Mouse (Mus musculus) stomach, embryonic 15.5 days (tissue): ENCODE measurements around the gene Kbtbd7. TPM values are rescaled to one million over a fixed set of nuclear protein-coding genes. Genes with fewer than 3 reads are reported as not detected.
"Not testable (repeated sequence)": the region's sequence is repeated elsewhere in the genome, so short reads cannot be mapped to it uniquely, and the experiment has no call there.

Experiments used
- ATAC-seq: fragments of 200-750 bp; cut with Nextera tagmentation; 2 replicates; pipeline ENCODE4 v1.8.0; 2017; ENCODE audit warnings: low read depth, moderate number of reproducible peaks, moderate TSS enrichment; ENCODE audit not compliant: insufficient read depth, low FRiP score
- H3K27ac ChIP-seq: fragments of 300-500 bp; sonication (generic); 2 replicates; pipeline ENCODE4 v1.5.1; 2015; ENCODE audit warnings: mild to moderate bottlenecking, inconsistent platforms
- H3K27me3 ChIP-seq: fragments of 300-500 bp; sonication (generic); replicated peaks from 2 replicates; pipeline ENCODE4 v1.6.1; 2015; ENCODE audit warnings: inconsistent platforms
- H3K36me3 ChIP-seq: fragments of 300-500 bp; sonication (generic); 2 replicates; pipeline ENCODE4 v1.6.1; 2015; ENCODE audit warnings: inconsistent platforms
- H3K4me1 ChIP-seq: fragments of 300-500 bp; sonication (generic); 2 replicates; pipeline ENCODE4 v1.6.1; 2015; ENCODE audit warnings: inconsistent platforms
- H3K4me2 ChIP-seq: fragments of 300-500 bp; sonication (generic); 2 replicates; pipeline ENCODE4 v1.6.1; 2015; ENCODE audit warnings: mild to moderate bottlenecking, inconsistent platforms
- H3K4me3 ChIP-seq: fragments of 300-500 bp; sonication (generic); replicated peaks from 2 replicates; pipeline ENCODE4 v1.5.1; 2015; ENCODE audit warnings: inconsistent platforms
- H3K9ac ChIP-seq: fragments of 300-500 bp; sonication (generic); 2 replicates; pipeline ENCODE4 v1.6.1; 2015; ENCODE audit warnings: inconsistent platforms
- H3K9me3 ChIP-seq: fragments of 300-500 bp; sonication (generic); 2 replicates; pipeline ENCODE4 v1.6.1; 2016; ENCODE audit warnings: inconsistent platforms
- WGBS: fragments of 180-500 bp; shearing (Covaris S2); methylation state at CpG from one replicate; pipeline ENCODE4 v1.1.7; 2015; 5-methylcytosine and 5-hydroxymethylcytosine counted together
- polyA plus RNA-seq: library from polyadenylated mRNA; unstranded; fragments of >200 nt; fragmentation: Nextera tagmentation; extraction: Ambion mirVana; gene quantifications from 2 replicates; pipeline ENCODE4 v1.2.1, GENCODE M21; 2015

Kbtbd7 gene
- polyA plus RNA-seq, 1 experiment from 2014 or later: 11.0 TPM

DNA sequence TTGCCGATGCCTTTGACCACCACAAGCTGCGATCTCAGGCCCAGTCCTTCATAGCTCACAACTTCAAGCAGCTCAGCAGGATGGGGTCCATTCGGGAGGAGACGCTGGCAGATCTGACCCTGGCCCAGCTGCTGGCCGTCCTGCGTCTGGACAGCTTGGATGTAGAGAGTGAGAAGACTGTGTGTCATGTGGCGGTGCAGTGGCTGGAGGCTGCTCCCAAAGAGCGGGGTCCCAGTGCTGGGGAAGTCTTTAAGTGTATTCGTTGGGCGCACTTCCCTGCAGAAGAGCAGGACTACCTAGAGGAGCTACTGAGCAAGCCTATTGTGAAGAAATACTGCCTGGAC lies 26.3 kb downstream of the Kbtbd7 start:
- H3K27me3 ChIP-seq, H3K4me1 ChIP-seq, H3K36me3 ChIP-seq, H3K4me2 ChIP-seq, H3K27ac ChIP-seq, H3K9ac ChIP-seq, H3K9me3 ChIP-seq, H3K4me3 ChIP-seq, ATAC-seq: not testable (repeated sequence)
- 92% methylated on average over 6 of the region's 10 CpGs for WGBS

GRCm38 (mm10) chr14:79460401-79460800 lies 34.1 kb downstream of the Kbtbd7 start:
- Histone ChIP-seq H3K4me3 (no peak overlapping the region), H3K4me2 (no peak overlapping the region), H3K27me3 (no peaks in the 10 kb centered on the region), H3K27ac (no peak overlapping the region), H3K9ac (no peak overlapping the region), H3K9me3 (no peaks in the 10 kb centered on the region), H3K4me1 (no peaks in the 10 kb centered on the region), H3K36me3 (peaks cover 19% of the 10 kb centered on the region)
- no peak for ATAC-seq
- 73% methylated on average over 1 of the region's 1 CpGs for whole genome bisulfite sequencing

GRCm38 (mm10) chr14:79460988-79461387 lies 34.7 kb downstream of the Kbtbd7 start:
- Histone ChIP-seq H3K36me3 (peaks cover 23% of the 10 kb centered on the region), H3K9ac (no peak overlapping the region), H3K27me3 (no peaks in the 10 kb centered on the region), H3K9me3 (no peaks in the 10 kb centered on the region), H3K4me3 (no peak overlapping the region), H3K27ac (no peak overlapping the region), H3K4me1 (no peaks in the 10 kb centered on the region), H3K4me2 (no peak overlapping the region)
- 88% methylated on average over 4 of the region's 4 CpGs for WGBS
- no peak for ATAC-seq

DNA sequence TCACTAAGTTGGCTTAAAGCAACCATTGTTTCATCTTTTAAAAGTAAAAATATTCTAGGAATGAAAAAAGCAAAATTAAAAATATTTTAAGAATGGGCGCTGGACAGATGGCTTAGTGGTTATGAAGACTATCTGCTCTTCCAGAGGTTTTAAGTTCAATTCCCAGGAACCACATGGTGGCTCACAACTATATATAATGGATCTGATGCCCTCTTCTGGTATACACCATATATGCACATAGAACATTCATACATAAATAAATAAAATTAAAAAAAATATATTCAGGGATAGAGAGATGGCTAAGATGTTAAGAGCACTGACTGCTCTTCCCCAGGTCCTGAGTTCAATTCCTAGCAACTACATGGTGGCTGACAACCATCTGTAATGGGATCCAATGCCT lies 39.3 kb downstream of the Kbtbd7 start:
- no peak for ATAC-seq
- no peak overlapping the region for H3K27ac ChIP-seq
- no peak overlapping the region for H3K4me3 ChIP-seq
- WGBS: 92% methylated on average over 1 of the region's 1 CpGs
- no peaks in the 10 kb centered on the region for H3K9me3 ChIP-seq
- H3K36me3 ChIP-seq: peaks cover 42% of the 10 kb centered on the region
- no peak overlapping the region for H3K9ac ChIP-seq
- no peaks in the 10 kb centered on the region for H3K4me1 ChIP-seq
- H3K4me2 ChIP-seq: no peak overlapping the region
- H3K27me3 ChIP-seq: no peaks in the 10 kb centered on the region

DNA sequence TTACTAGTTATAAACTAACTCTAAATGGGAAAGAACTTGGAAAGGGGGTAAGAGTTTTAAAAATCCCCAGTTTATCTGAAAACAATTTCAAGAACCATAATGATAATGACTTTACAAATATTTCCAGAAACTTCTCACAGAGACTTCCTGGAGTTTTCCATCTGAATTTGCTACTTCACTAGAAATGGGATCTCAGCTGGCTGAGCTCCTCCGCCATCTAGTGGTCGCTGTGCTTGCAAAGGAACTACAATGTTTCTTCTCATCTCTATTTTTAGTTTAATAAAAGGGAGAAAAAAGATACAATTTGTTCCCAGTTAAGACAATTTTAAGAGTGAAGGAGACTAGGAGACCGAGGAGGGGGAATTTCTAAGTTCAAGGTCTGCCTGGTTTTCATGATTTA lies 41.3 kb downstream of the Kbtbd7 start:
- Histone ChIP-seq H3K27ac (no peak overlapping the region), H3K36me3 (peaks cover 46% of the 10 kb centered on the region)

GRCm38 (mm10) chr14:79473384-79473783 lies 47.1 kb downstream of the Kbtbd7 start:
- Histone ChIP-seq H3K4me2 (no peak overlapping the region), H3K4me1 (no peaks in the 10 kb centered on the region), H3K36me3 (peaks cover 47% of the 10 kb centered on the region), H3K27me3 (no peaks in the 10 kb centered on the region), H3K4me3 (no peak overlapping the region), H3K9me3 (no peaks in the 10 kb centered on the region), H3K27ac (no peak overlapping the region), H3K9ac (no peak overlapping the region)
- ATAC-seq: no peak
- 92% methylated on average over 2 of the region's 2 CpGs for WGBS

More for the DNA sequence above, 41.3 kb downstream of the Kbtbd7 start:
- Histone ChIP-seq H3K4me1 (no peaks in the 10 kb centered on the region), H3K9me3 (no peaks in the 10 kb centered on the region), H3K27me3 (no peaks in the 10 kb centered on the region), H3K9ac (no peak overlapping the region), H3K4me2 (no peak overlapping the region), H3K4me3 (no peak overlapping the region)
- ATAC-seq: no peak
- WGBS: 22% methylated on average over 3 of the region's 3 CpGs

Other genes starting within 250 kb of the Kbtbd7 start
- not detected in 2 replicates for gene Zfp957, start 179.1 kb upstream of the Kbtbd7 start, polyA plus RNA-seq
- 52.5 and 71.6 TPM in 2 replicates for gene Rgcc, start 124.9 kb upstream of the Kbtbd7 start, polyA plus RNA-seq
- 39.4 and 41.5 TPM in 2 replicates for gene Naa16, start 35.7 kb upstream of the Kbtbd7 start, polyA plus RNA-seq
- 9.4 and 11.0 TPM in 2 replicates for gene Mtrf1, start 28.7 kb upstream of the Kbtbd7 start, polyA plus RNA-seq
- 2.7 and 3.7 TPM in 2 replicates for gene Kbtbd6, start 25.3 kb downstream of the Kbtbd7 start, polyA plus RNA-seq
- 25.1 and 26.1 TPM in 2 replicates for gene Elf1, start 54.7 kb downstream of the Kbtbd7 start, polyA plus RNA-seq
- 41.0 and 41.5 TPM in 2 replicates for gene Wbp4, start 55.0 kb downstream of the Kbtbd7 start, polyA plus RNA-seq
- 105 and 111 TPM in 2 replicates for gene Sugt1, start 161.2 kb downstream of the Kbtbd7 start, polyA plus RNA-seq
- 1.9 and 2.3 TPM in 2 replicates for gene Cnmd, start 235.7 kb downstream of the Kbtbd7 start, polyA plus RNA-seq